Mouse (Mus musculus): ENCODE measurements around the gene Kcnh1. TPM values are rescaled to one million over a fixed set of nuclear protein-coding genes. Genes with fewer than 3 reads are reported as not detected.

Gene Kcnh1
- polyA plus RNA-seq, 2 experiments, result under 0.01 TPM; not detected in 1

DNA sequence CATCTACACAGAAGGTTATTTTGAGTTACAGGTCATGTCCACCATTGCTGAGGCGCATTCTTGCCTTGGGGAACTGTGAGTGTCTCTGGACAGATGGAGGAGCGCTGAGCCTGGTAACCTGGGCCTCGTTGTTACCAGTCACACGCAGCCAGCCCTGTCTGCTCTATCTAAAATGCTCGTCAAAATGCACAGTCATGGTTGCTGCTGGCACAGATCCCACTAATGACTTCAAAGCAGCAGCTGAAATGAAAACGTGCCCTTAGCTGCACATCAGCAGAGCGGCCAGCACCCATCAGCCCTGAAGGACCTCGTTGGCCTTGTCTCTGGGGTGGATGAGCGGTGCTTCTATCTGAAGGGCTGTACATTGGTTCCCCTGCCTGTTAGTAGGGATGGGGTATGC is 311.4 kb downstream of the Kcnh1 start:
- H3K27me3 ChIP-seq (ENCODE audit: control insufficient read depth, insufficient read depth, low read length), result no peaks in the 10 kb centered on the region

DNA sequence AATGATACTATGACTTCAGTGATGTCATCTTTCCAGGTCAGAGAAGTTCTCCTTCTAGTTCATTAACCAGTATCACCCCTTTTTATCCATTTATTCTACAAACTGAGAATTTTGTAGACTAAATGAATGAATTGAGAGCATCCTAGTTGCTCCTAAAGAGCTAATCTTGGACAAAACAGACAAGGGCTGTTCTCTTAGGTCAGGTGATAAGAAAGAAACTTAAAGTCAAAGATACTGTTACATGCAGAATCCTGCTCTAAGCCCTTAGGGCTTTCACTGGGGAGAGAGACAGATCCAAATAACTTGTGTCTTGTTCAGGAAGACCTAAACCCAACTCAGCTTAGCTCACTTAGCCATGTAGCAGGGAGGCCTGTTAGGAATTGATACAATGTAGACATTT is 312.3 kb downstream of the Kcnh1 start:
- DNase-seq (ENCODE audit: low read depth in 3 of 3, low spot score in 3 of 3) (no peak), ATAC-seq (ENCODE audit: insufficient read depth) (no peak)
- H3K9me3 ChIP-seq (ENCODE audit: control insufficient read depth, low read length), result no peaks in the 10 kb centered on the region
- no peak overlapping the region for H3K9ac ChIP-seq (replicated peaks)
- TF ChIP-seq EP300 (IDR thresholded peaks at IDR 0.05; ENCODE audit: low read depth) (no peak), CTCF (IDR thresholded peaks at IDR 0.05; ENCODE audit: low read depth) (no peak)
- no peak overlapping the region for H3K27ac ChIP-seq
- H3K4me3 ChIP-seq (ENCODE audit: insufficient read depth in 1 of 2, low read depth in 2 of 2, low read length in 2 of 2), result no peak overlapping the region
- H3K36me3 ChIP-seq (replicated peaks; ENCODE audit: control insufficient read depth, insufficient read depth, low read depth), result no peaks in the 10 kb centered on the region
- no peak overlapping the region for H3K4me2 ChIP-seq (ENCODE audit: low read depth)
- no peaks in the 10 kb centered on the region for H3K27me3 ChIP-seq (ENCODE audit: control insufficient read depth, insufficient read depth, low read length)
- no peaks in the 10 kb centered on the region for H3K4me1 ChIP-seq (replicated peaks; ENCODE audit: control insufficient read depth in 2 of 2, insufficient read depth in 2 of 2, low read length in 1 of 2)

More for the DNA sequence above, 311.4 kb downstream of the Kcnh1 start:
- ATAC-seq (ENCODE audit: insufficient read depth), result no peak
- no peaks in the 10 kb centered on the region for H3K4me1 ChIP-seq (replicated peaks; ENCODE audit: control insufficient read depth in 2 of 2, insufficient read depth in 2 of 2, low read length in 1 of 2)
- no peak overlapping the region for H3K4me2 ChIP-seq (ENCODE audit: low read depth)
- no peak overlapping the region for H3K27ac ChIP-seq
- WGBS (ENCODE audit: insufficient replicate concordance), result 52% methylated on average over 9 of the region's 9 CpGs
- H3K9me3 ChIP-seq (ENCODE audit: control insufficient read depth, low read length), result no peaks in the 10 kb centered on the region
- no peak overlapping the region for H3K9ac ChIP-seq (replicated peaks)
- no peak for DNase-seq (ENCODE audit: low read depth in 3 of 3, low spot score in 3 of 3)
- H3K36me3 ChIP-seq (replicated peaks; ENCODE audit: control insufficient read depth, insufficient read depth, low read depth), result no peaks in the 10 kb centered on the region
- no peak for TF ChIP-seq CTCF (IDR thresholded peaks at IDR 0.05; ENCODE audit: low read depth)
- TF ChIP-seq EP300 (IDR thresholded peaks at IDR 0.05; ENCODE audit: low read depth), result no peak
- H3K4me3 ChIP-seq (ENCODE audit: insufficient read depth in 1 of 2, low read depth in 2 of 2, low read length in 2 of 2), result no peak overlapping the region

DNA sequence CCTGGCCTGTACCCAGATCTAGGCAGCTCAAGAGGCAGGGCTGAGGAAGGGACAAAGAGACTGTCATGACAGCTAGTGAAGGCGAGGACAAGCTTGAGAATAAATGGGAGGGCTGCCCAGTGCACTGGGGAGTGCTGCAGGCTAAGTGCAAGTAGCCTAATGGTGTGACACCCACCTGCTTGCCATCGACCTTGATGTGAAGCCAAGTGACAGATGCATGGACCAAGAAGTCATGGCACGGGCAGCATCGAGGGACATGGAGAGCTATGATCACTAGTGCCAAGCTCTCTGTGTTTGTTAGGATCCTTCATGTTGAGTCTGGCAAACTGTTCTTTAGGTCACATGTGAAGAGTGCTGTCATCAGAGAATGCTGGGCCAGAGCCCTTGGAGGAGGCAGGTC is 313.1 kb downstream of the Kcnh1 start:
- 52% methylated on average over 4 of the region's 4 CpGs for WGBS (ENCODE audit: insufficient replicate concordance)
- no peak for TF ChIP-seq CTCF (IDR thresholded peaks at IDR 0.05; ENCODE audit: low read depth)
- ATAC-seq (ENCODE audit: insufficient read depth), result no peak

DNA sequence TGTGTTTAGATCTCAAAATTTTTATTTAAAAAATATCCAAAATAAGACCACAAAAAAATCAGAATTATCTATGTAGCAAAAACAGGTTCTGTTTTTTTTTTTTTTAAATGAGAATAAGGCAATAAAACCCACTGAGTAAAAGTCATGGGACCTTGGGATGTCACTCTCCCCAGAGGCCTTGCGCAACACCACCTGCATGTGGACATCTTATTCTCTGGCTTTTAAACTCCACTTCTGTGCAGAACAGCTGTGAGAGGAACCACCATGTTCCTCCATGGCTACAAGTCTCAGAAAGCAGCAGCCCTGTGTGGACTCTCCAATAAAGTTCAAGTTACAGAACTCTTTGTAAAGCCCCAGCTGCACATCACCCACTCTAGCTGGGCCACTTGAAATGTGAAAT is 322.2 kb downstream of the Kcnh1 start:
- no peaks in the 10 kb centered on the region for H3K27me3 ChIP-seq (ENCODE audit: control insufficient read depth, insufficient read depth, low read length)
- no peak overlapping the region for H3K9ac ChIP-seq (replicated peaks)
- H3K36me3 ChIP-seq (replicated peaks; ENCODE audit: control insufficient read depth, insufficient read depth, low read depth), result no peaks in the 10 kb centered on the region
- ATAC-seq (ENCODE audit: insufficient read depth) (no peak), DNase-seq (ENCODE audit: low read depth in 3 of 3, low spot score in 3 of 3) (no peak)
- no peaks in the 10 kb centered on the region for H3K4me1 ChIP-seq (replicated peaks; ENCODE audit: control insufficient read depth in 2 of 2, insufficient read depth in 2 of 2, low read length in 1 of 2)
- H3K4me2 ChIP-seq (ENCODE audit: low read depth), result no peak overlapping the region
- no peak for TF ChIP-seq CTCF (IDR thresholded peaks at IDR 0.05; ENCODE audit: low read depth)
- TF ChIP-seq EP300 (IDR thresholded peaks at IDR 0.05; ENCODE audit: low read depth), result no peak
- no peaks in the 10 kb centered on the region for H3K9me3 ChIP-seq (ENCODE audit: control insufficient read depth, low read length)
- WGBS (ENCODE audit: insufficient replicate concordance), result 74% methylated on average over 1 of the region's 1 CpGs
- no peak overlapping the region for H3K27ac ChIP-seq
- H3K4me3 ChIP-seq (ENCODE audit: insufficient read depth in 1 of 2, low read depth in 2 of 2, low read length in 2 of 2), result no peak overlapping the region

More for the DNA sequence above, 313.1 kb downstream of the Kcnh1 start:
- Histone ChIP-seq H3K36me3 (replicated peaks; ENCODE audit: control insufficient read depth, insufficient read depth, low read depth) (no peaks in the 10 kb centered on the region), H3K9me3 (ENCODE audit: control insufficient read depth, low read length) (no peaks in the 10 kb centered on the region), H3K27ac (no peak overlapping the region), H3K27me3 (ENCODE audit: control insufficient read depth, insufficient read depth, low read length) (no peaks in the 10 kb centered on the region), H3K4me1 (replicated peaks; ENCODE audit: control insufficient read depth in 2 of 2, insufficient read depth in 2 of 2, low read length in 1 of 2) (no peaks in the 10 kb centered on the region), H3K4me2 (ENCODE audit: low read depth) (no peak overlapping the region), H3K4me3 (ENCODE audit: insufficient read depth in 1 of 2, low read depth in 2 of 2, low read length in 2 of 2) (no peak overlapping the region), H3K9ac (replicated peaks) (no peak overlapping the region)
- no peak for DNase-seq (ENCODE audit: low read depth in 3 of 3, low spot score in 3 of 3)

DNA sequence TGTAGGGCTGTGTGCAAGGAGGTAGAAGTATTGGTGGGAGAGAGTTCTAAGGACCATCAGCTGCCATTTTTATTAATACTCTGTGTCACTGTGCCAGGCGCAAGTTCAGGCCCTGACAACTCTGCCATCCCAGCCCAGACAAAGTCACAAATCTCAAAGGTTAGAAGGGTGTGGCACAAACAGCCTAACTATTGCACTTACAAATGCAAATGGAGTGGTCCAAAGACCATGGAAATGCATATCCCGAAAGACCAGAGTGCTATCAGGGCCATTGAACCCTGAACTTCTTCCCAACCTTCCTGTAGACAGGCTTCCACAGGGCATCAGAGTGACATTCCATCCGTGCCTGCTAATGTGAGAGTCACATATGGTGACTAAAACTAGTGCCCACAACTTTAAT is 324.8 kb downstream of the Kcnh1 start:
- H3K4me3 ChIP-seq (ENCODE audit: insufficient read depth in 1 of 2, low read depth in 2 of 2, low read length in 2 of 2), result no peak overlapping the region
- no peaks in the 10 kb centered on the region for H3K36me3 ChIP-seq (replicated peaks; ENCODE audit: control insufficient read depth, insufficient read depth, low read depth)
- no peaks in the 10 kb centered on the region for H3K4me1 ChIP-seq (replicated peaks; ENCODE audit: control insufficient read depth in 2 of 2, insufficient read depth in 2 of 2, low read length in 1 of 2)
- H3K4me2 ChIP-seq (ENCODE audit: low read depth), result no peak overlapping the region
- H3K9me3 ChIP-seq (ENCODE audit: control insufficient read depth, low read length), result no peaks in the 10 kb centered on the region
- no peak for TF ChIP-seq EP300 (IDR thresholded peaks at IDR 0.05; ENCODE audit: low read depth)
- no peaks in the 10 kb centered on the region for H3K27me3 ChIP-seq (ENCODE audit: control insufficient read depth, insufficient read depth, low read length)
- no peak overlapping the region for H3K9ac ChIP-seq (replicated peaks)
- H3K27ac ChIP-seq, result no peak overlapping the region
- 44% methylated on average over 3 of the region's 3 CpGs for WGBS (ENCODE audit: insufficient replicate concordance)
- DNase-seq (ENCODE audit: low read depth in 3 of 3, low spot score in 3 of 3) (no peak), ATAC-seq (ENCODE audit: insufficient read depth) (no peak)

DNA sequence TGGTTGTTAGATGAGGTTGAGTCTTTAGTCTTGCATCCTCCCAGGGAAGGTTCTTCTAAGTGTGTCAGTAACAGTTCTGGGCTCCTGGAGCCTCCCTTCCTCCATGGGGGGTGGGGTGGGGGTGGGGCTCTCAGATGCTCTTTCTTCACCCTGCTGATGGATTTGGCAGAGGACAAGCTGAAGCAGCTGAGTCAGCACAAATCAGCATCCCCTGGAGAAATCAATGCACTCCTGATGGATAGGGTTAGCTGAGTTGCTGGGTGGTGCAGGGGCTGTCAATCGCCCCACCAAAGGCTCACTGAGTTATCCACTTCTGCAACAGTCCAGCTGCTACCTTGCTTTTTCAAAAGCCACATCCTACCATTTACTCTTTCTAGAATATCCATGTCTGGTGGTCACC is 329.1 kb downstream of the Kcnh1 start:
- Histone ChIP-seq H3K9me3 (ENCODE audit: control insufficient read depth, low read length) (no peaks in the 10 kb centered on the region), H3K27ac (no peak overlapping the region), H3K4me3 (ENCODE audit: insufficient read depth in 1 of 2, low read depth in 2 of 2, low read length in 2 of 2) (no peak overlapping the region), H3K27me3 (ENCODE audit: control insufficient read depth, insufficient read depth, low read length) (no peaks in the 10 kb centered on the region), H3K9ac (replicated peaks) (no peak overlapping the region), H3K4me1 (replicated peaks; ENCODE audit: control insufficient read depth in 2 of 2, insufficient read depth in 2 of 2, low read length in 1 of 2) (no peaks in the 10 kb centered on the region), H3K4me2 (ENCODE audit: low read depth) (no peak overlapping the region), H3K36me3 (replicated peaks; ENCODE audit: control insufficient read depth, insufficient read depth, low read depth) (no peaks in the 10 kb centered on the region)
- TF ChIP-seq EP300 (IDR thresholded peaks at IDR 0.05; ENCODE audit: low read depth) (no peak), CTCF (IDR thresholded peaks at IDR 0.05; ENCODE audit: low read depth) (no peak)
- WGBS (ENCODE audit: insufficient replicate concordance), result 60% methylated on average over 1 of the region's 1 CpGs
- no peak for ATAC-seq (ENCODE audit: insufficient read depth)
- no peak for DNase-seq (ENCODE audit: low read depth in 3 of 3, low spot score in 3 of 3)

Data from liver, embryonic 14.5 days (tissue).